Mouse (Mus musculus): ENCODE results near the gene Ddt. TPM values are rescaled to one million over a fixed set of nuclear protein-coding genes. Genes with fewer than 3 reads are reported as not detected.
"Not testable (repeated sequence)": the region's sequence is repeated elsewhere in the genome, so short reads cannot be mapped to it uniquely, and the experiment has no call there.

Gene Ddt
- polyA plus RNA-seq, 1 experiment from 2014 or later = 83.7 TPM

DNA sequence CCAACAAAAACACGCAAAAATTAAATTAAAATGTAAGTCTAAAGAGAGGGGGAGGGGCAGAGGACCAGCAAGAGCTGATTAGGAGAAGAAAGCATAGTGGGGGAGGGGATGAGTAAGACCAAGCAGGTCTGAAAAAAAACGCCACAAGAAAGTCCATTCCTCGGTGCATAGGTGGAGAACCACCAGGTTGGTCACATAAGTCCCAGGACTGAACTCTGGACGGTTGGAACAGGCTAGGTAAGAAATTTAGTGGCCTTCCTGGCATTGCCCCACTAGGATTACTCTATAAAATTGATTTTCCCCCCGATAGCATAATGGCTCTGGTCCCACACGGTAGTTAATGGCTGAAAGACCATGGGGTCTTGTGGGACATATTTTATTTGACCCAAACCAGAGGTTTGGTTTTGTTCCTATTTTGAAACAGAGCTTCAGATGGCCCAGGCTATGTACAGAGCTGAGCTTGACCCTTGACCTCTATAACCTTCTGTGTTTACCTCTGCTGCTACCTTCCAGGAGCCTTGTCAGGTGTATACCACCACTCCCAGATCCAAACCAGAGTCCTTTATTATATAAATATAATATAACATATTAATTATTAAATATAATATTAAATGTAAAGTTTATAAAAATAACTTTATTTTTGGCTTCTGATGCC, 16.0 kb upstream of the Ddt start:
- H3K27ac ChIP-seq = no peak overlapping the region
- H3K4me2 ChIP-seq (replicated peaks) = no peak overlapping the region
- H3K4me3 ChIP-seq (replicated peaks) = no peak overlapping the region
- no peaks in the 10 kb centered on the region for H3K9me3 ChIP-seq
- no peaks in the 10 kb centered on the region for H3K36me3 ChIP-seq
- H3K9ac ChIP-seq (replicated peaks) = no peak overlapping the region
- no peaks in the 10 kb centered on the region for H3K27me3 ChIP-seq
- H3K4me1 ChIP-seq (replicated peaks) = 0 out of 2 replicates have a peak, but pooled peaks cover 3% of the 10 kb centered on the region
- no peak for ATAC-seq
- 85% methylated on average over 6 of the region's 6 CpGs for WGBS

DNA sequence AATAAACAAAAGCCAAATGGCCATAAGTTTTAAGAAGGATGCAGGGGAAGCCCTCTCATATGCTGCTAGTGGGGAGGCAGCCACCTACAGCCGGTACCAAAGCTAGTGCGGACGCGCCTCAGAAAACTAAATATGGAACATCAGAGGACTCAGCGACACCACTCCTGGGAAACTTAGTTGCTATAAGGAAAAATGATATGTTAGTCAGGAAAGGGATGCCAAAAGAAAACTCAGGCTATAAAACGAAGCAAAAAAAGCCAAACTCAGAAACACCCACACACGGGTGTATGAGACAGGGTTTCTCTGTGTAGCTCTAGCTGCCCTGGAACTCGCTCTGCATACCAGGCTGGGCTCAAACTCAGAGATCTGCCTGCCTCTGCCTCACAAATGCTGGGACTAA, 15.1 kb upstream of the Ddt start:
- Histone ChIP-seq H3K27me3 (no peaks in the 10 kb centered on the region), H3K9me3 (no peaks in the 10 kb centered on the region), H3K27ac (no peak overlapping the region), H3K4me3 (replicated peaks) (no peak overlapping the region), H3K9ac (replicated peaks) (no peak overlapping the region), H3K4me1 (replicated peaks) (0 out of 2 replicates have a peak, but pooled peaks cover 3% of the 10 kb centered on the region), H3K36me3 (no peaks in the 10 kb centered on the region), H3K4me2 (replicated peaks) (no peak overlapping the region)
- WGBS = 96% methylated on average over 8 of the region's 8 CpGs
- ATAC-seq = no peak

DNA sequence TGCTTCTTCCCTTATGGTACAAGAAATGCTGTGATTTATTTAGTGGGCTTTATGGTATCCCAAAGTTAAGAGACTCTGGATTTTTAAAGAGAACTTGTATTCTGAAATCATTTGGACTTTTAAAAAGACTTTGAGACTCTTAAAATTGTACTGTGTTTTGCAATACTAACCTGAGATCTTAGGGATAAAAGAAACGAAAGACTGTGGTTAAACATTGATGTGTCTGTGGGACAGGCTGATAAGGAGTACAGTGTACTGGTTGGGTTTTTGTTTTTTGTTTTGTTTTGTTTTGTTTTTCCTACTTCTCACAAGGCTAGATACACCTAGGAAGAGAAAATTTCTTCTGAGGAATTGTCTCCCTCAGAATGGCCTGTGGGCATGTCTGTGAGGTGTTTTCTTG, 12.2 kb upstream of the Ddt start:
- Histone ChIP-seq H3K4me1 (replicated peaks) (peaks cover 9% of the 10 kb centered on the region), H3K9me3 (no peaks in the 10 kb centered on the region), H3K36me3 (no peaks in the 10 kb centered on the region), H3K4me3 (replicated peaks) (no peak overlapping the region), H3K27me3 (peaks cover 24% of the 10 kb centered on the region), H3K9ac (replicated peaks) (no peak overlapping the region), H3K4me2 (replicated peaks) (no peak overlapping the region), H3K27ac (no peak overlapping the region)
- WGBS = 81% methylated on average over 1 of the region's 1 CpGs
- ATAC-seq = no peak

DNA sequence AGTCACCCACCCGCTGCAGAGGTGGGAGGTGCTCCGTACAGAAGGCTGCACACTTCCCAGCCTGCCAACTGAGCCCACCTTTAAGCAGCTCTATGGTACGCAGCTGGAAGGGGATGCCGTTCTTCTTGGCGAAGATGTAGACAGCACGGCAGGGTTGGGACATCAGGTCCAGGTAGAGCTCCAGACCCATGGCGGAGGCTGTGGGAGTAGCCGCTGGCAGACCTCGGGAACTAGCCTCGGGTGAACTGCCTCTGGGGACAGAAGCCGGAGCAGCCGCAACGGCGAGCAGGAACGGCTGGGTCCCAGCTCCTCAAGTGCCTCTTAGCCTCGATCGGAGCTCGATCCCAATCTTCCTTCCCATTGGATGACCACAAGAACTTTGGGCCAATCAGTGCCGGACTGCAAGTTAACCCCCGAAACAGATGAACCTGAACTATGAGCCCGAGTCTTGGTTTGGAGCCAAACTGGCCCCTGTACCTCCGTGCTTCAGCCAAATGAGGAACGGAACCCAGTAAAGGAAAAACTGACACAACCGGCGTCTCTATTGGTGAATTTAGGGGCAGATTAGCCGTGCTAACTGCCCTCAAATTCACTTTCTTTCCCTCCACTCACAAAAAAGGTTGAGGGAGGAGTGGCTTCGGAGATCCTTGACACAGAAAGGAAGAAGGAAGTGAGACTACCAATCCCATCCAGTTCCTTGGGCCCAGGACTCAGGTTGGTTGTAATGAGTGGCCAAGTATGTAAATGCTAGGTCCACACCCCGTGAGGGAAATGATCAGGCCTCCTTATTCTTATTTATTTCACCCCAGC, 7.8 kb upstream of the Ddt start, which contains the start of the genes Gm20441 and Gstt3:
Gm20441 (minus strand) TSS at position 186 of the 810 bp plus-strand sequence.
Gstt3 (minus strand) TSS at position 646 of the 810 bp plus-strand sequence.
- Histone ChIP-seq H3K27ac (no peak within 1 kb of the TSS), H3K27me3 (peaks cover 55% of the 10 kb centered on the region), H3K4me3 (replicated peaks) (peak within 1 kb of the TSS; percentile 35), H3K4me1 (replicated peaks) (peaks cover 11% of the 10 kb centered on the region), H3K9ac (replicated peaks) (peak within 1 kb of the TSS; percentile 47), H3K36me3 (no peaks in the 10 kb centered on the region), H3K9me3 (no peaks in the 10 kb centered on the region), H3K4me2 (replicated peaks) (peak within 1 kb of the TSS; percentile 61)
- ATAC-seq = 0 out of 2 replicates have a peak, but pooled peaks have one; percentile 48
- WGBS = 1% methylated on average over 28 of the region's 28 CpGs

DNA sequence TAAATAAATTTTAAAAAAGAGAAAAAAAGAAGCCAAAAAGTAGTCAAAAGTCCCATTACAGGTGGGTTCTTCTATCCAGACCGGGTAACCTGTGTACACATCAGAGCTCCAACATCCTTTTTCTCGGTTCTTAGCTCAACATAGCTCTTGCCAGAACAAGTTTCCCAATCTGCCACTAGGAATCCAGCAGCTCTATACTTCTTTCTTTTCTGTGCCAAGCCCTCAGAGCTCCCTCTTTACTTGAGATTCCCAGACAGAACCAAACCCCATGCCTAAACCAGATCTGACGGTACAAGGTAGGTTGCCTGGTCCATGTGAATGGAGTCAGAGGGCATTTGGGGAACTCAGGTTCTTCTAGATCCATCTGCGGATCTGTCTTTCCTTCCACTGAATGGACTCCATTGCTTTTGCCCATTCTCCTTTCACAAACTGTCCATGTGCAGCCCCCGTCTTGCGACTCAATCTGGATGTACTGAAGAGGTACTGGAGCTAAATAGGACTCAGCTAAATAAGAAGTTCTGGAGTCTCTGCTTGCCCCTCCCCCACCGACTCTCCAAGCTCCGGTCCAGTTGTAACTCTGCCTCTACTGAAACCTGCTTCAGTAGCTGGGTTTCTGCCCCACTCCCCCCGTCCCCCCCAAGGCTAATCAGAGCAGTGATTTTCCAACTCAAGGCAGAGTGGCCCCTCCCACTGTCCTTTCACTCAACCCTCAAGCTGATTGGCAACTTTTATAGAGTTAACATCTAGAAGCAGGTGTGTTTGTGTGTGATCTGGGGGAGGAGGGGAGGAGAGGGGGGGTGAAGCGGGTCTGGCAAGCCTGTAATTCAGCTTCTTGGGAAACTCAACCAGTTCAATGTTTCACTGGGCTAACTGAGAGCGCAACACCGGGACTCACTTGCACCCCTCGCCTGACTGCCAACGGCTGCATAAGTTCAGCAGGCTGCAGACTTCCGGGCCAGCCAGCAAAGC, 6.3 kb upstream of the Ddt start:
- Histone ChIP-seq H3K4me1 (replicated peaks) (peaks cover 11% of the 10 kb centered on the region), H3K36me3 (no peaks in the 10 kb centered on the region), H3K4me3 (replicated peaks) (no peak overlapping the region), H3K9me3 (no peaks in the 10 kb centered on the region), H3K9ac (replicated peaks) (no peak overlapping the region), H3K27me3 (peaks cover 64% of the 10 kb centered on the region), H3K4me2 (replicated peaks) (no peak overlapping the region), H3K27ac (no peak overlapping the region)
- no peak for ATAC-seq
- WGBS = 42% methylated on average over 15 of the region's 15 CpGs

DNA sequence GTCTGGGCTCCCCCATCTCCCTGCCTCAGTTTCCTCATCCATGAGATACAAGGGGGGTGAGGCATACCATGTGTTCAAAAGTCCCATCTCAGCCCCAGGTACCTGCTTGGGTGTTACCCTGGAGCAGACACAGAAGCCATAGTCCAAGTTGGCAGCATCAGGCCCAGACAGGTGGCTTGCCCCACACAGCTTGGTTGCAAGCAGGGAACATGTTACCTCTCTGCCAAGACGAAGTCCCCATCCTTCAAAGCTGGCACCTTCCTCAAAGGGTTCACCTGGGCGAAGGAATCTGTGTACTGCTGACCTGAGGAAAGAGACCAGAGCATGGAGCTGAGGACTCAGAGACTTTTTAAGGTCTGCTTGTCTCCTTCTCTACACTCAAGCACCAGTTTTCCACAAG, 4.7 kb upstream of the Ddt start:
- H3K27me3 ChIP-seq = peaks cover 65% of the 10 kb centered on the region
- 71% methylated on average over 2 of the region's 2 CpGs for WGBS
- no peaks in the 10 kb centered on the region for H3K9me3 ChIP-seq
- no peak overlapping the region for H3K9ac ChIP-seq (replicated peaks)
- ATAC-seq = no peak
- no peak overlapping the region for H3K4me3 ChIP-seq (replicated peaks)
- H3K36me3 ChIP-seq = no peaks in the 10 kb centered on the region
- no peak overlapping the region for H3K4me2 ChIP-seq (replicated peaks)
- no peak overlapping the region for H3K27ac ChIP-seq
- H3K4me1 ChIP-seq (replicated peaks) = peaks cover 11% of the 10 kb centered on the region

DNA sequence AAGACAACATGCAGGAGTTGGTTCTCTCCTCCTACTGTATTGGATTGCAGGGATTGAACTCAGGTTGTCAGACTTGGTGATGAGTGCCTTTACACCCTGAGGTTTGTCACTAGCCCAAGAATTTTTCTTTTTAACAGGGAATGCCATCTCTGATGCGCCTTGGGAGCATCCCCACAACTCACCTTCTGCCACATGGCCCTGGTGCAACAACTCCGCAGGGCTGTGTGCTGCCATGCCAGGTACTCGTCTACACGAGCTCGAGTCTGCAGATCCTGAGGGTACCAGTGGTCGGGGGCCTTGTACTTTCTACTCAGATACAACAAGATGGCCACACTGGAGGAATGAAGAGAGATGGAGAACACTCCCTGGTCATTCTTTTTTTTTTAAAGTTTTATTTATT, 3.3 kb upstream of the Ddt start:
- WGBS = 85% methylated on average over 6 of the region's 6 CpGs
- H3K27me3 ChIP-seq = peaks cover 53% of the 10 kb centered on the region
- no peaks in the 10 kb centered on the region for H3K9me3 ChIP-seq

DNA sequence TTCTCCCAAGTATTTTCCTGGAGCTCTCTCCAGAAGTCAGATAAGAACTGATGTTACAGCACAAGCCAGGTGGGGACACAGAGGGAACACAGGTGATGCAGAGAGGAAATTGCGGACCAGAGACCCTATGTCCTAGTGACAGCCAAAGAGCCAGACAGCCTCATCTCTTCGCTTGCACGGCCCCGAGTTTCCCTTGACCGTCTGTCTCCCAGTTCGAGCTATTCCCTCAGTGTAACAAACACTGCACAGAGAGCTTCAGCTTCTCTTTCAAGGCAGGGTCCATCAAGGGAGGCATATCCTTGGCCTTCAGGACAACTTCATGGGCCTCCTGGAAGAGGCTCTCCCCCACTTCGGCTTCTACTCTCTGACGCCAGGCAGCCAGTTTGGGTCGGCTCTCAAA, 1.4 kb upstream of the Ddt start:
- Histone ChIP-seq H3K4me1 (replicated peaks) (peaks cover 9% of the 10 kb centered on the region), H3K36me3 (no peaks in the 10 kb centered on the region), H3K9me3 (no peaks in the 10 kb centered on the region), H3K27me3 (peaks cover 33% of the 10 kb centered on the region), H3K4me2 (replicated peaks) (no peak overlapping the region), H3K9ac (replicated peaks) (no peak overlapping the region), H3K27ac (no peak overlapping the region), H3K4me3 (replicated peaks) (no peak overlapping the region)
- 90% methylated on average over 9 of the region's 9 CpGs for WGBS
- ATAC-seq = no peak

More for the DNA sequence above, 3.3 kb upstream of the Ddt start:
- Histone ChIP-seq H3K4me1 (replicated peaks) (peaks cover 20% of the 10 kb centered on the region), H3K36me3 (no peaks in the 10 kb centered on the region), H3K4me2 (replicated peaks) (no peak overlapping the region), H3K9ac (replicated peaks) (no peak overlapping the region), H3K27ac (no peak overlapping the region), H3K4me3 (replicated peaks) (no peak overlapping the region)
- no peak for ATAC-seq

DNA sequence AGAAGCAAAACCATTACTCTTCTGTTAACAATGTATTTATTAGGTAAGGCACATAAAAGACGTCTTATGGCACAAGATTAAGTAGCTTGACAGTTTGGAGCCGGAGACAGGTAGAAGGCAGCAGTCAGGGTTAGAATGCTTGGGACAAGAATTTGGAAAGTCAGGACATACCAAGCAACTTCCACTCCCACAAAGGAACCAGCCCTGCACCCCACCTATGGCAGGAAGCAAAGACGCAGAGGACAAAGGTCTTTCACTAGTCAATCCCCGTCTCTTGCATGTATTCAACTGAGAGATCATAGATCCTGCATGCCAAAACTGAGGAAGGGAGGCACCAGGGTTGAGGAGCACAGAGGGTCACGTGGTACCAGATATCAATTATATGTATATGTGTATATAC, 888 bp upstream of the Ddt start:
- Histone ChIP-seq H3K4me2 (replicated peaks) (no peak overlapping the region), H3K4me1 (replicated peaks) (peaks cover 9% of the 10 kb centered on the region), H3K9me3 (no peaks in the 10 kb centered on the region), H3K27ac (no peak overlapping the region), H3K4me3 (replicated peaks) (no peak overlapping the region), H3K9ac (replicated peaks) (no peak overlapping the region), H3K27me3 (peaks cover 28% of the 10 kb centered on the region), H3K36me3 (no peaks in the 10 kb centered on the region)
- ATAC-seq = no peak
- WGBS = 93% methylated on average over 5 of the region's 5 CpGs

DNA sequence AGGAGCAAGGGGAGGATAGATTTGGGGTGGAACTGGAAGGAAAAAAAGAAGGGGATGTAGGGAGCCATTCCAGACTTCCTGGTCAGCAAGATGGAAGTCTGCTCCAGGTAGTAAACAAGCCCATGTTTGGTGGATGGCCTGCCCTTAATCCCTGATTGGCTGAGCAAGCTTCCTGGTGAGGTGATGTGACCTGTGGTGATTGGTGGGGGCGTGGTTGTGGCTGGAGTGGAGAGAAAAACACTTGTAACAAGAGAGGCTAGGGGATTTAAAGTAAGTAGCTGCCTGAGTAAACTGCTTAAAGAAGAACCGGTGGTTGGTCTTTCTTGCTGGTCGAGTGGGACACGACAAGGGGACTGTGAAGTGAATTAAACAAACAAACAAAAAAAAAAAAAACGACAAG, 5.5 kb downstream of the Ddt start:
- not testable (repeated sequence) for H3K4me3 ChIP-seq (replicated peaks); H3K36me3 ChIP-seq; H3K4me2 ChIP-seq (replicated peaks); H3K27me3 ChIP-seq; H3K27ac ChIP-seq; H3K9ac ChIP-seq (replicated peaks); H3K9me3 ChIP-seq; ATAC-seq
- 30% methylated on average over 5 of the region's 5 CpGs for WGBS
- peaks cover 18% of the 10 kb centered on the region for H3K4me1 ChIP-seq (replicated peaks)

DNA sequence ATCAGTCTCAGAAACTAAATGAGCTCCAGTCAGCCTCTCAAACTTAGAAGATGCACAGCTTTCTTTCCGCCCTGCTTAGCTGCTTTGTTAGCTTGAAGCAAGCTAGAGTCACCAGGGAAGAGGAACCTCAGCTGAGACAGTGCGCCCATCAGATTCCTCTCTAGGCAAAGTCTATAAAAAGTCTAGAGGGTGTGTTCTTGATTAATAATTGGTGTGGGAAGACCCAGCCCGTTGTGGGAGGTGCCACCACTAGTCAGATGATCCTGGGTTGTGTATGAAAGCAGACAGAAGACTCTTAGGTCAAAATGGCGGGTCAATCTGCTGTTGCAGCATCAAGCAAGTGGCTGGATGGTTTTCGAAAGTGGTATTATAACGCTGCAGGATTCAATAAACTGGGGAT, 6.4 kb downstream of the Ddt start:
- no peak for ATAC-seq
- no peak overlapping the region for H3K4me3 ChIP-seq (replicated peaks)
- H3K4me1 ChIP-seq (replicated peaks) = peaks cover 15% of the 10 kb centered on the region
- no peak overlapping the region for H3K9ac ChIP-seq (replicated peaks)
- 85% methylated on average over 6 of the region's 6 CpGs for WGBS
- H3K4me2 ChIP-seq (replicated peaks) = no peak overlapping the region
- H3K27me3 ChIP-seq = no peaks in the 10 kb centered on the region
- no peaks in the 10 kb centered on the region for H3K9me3 ChIP-seq
- H3K36me3 ChIP-seq = no peaks in the 10 kb centered on the region
- no peak overlapping the region for H3K27ac ChIP-seq

All from midbrain, embryonic 13.5 days (tissue).